Mouse (Mus musculus) neural tube, embryonic 13.5 days (tissue): ENCODE results near the gene Stx5a. TPM values are rescaled to one million over a fixed set of nuclear protein-coding genes. Genes with fewer than 3 reads are reported as not detected.

Source experiments
- ATAC-seq: fragments of 200-750 bp; cut with Nextera tagmentation; 2 replicates; pipeline ENCODE4 v1.8.0; 2017; ENCODE audit warnings: low read depth, mild to moderate bottlenecking, moderate TSS enrichment, moderate library complexity
- H3K27ac ChIP-seq: fragments of 300-500 bp; sonication (generic); replicated peaks from 2 replicates; pipeline ENCODE4 v1.5.1; 2015; ENCODE audit warnings: moderate library complexity, mild to moderate bottlenecking, inconsistent platforms
- H3K27me3 ChIP-seq: fragments of 300-500 bp; sonication (generic); 2 replicates; pipeline ENCODE4 v1.6.1; 2015; ENCODE audit warnings: mild to moderate bottlenecking, inconsistent platforms
- H3K36me3 ChIP-seq: fragments of 300-500 bp; sonication (generic); 2 replicates; pipeline ENCODE4 v1.6.1; 2015; ENCODE audit warnings: mild to moderate bottlenecking, inconsistent platforms
- H3K4me1 ChIP-seq: fragments of 300-500 bp; sonication (generic); replicated peaks from 2 replicates; pipeline ENCODE4 v1.6.1; 2015; ENCODE audit warnings: inconsistent platforms
- H3K4me2 ChIP-seq: fragments of 300-500 bp; sonication (generic); 2 replicates; pipeline ENCODE4 v1.6.1; 2015; ENCODE audit warnings: inconsistent platforms, mild to moderate bottlenecking, moderate library complexity
- H3K4me3 ChIP-seq: fragments of 300-500 bp; sonication (generic); 2 replicates; pipeline ENCODE4 v1.5.1; 2015; ENCODE audit warnings: mild to moderate bottlenecking, inconsistent platforms
- H3K9ac ChIP-seq: fragments of 300-500 bp; sonication (generic); 2 replicates; pipeline ENCODE4 v1.6.1; 2015; ENCODE audit warnings: moderate library complexity, mild to moderate bottlenecking, inconsistent platforms
- H3K9me3 ChIP-seq: fragments of 300-500 bp; sonication (generic); 2 replicates; pipeline ENCODE4 v1.6.1; 2016; ENCODE audit warnings: inconsistent platforms
- WGBS: fragments of 180-500 bp; shearing (Covaris S2); methylation state at CpG from one replicate; pipeline ENCODE4 v1.1.7; 2015; 5-methylcytosine and 5-hydroxymethylcytosine counted together
- polyA plus RNA-seq: library from polyadenylated mRNA; unstranded; fragments of >200 nt; fragmentation: Nextera tagmentation; extraction: Ambion mirVana; gene quantifications from 2 replicates; pipeline ENCODE4 v1.2.1, GENCODE M21; 2015

The Stx5a gene
- polyA plus RNA-seq: 124 and 127 TPM in 2 replicates

- peak; percentile 98 for ATAC-seq
- Histone ChIP-seq H3K36me3 (peaks cover 69% of the 10 kb centered on the region), H3K27ac (peak within 1 kb of the TSS; percentile 94), H3K4me1 (peaks cover 32% of the 10 kb centered on the region), H3K27me3 (no peaks in the 10 kb centered on the region), H3K4me2 (peak within 1 kb of the TSS; percentile 80), H3K9me3 (no peaks in the 10 kb centered on the region), H3K9ac (peak within 1 kb of the TSS; percentile 88), H3K4me3 (peak within 1 kb of the TSS; percentile 72)
- WGBS: under 1% methylated on average over 36 of the region's 36 CpGs
Measured at GRCm38 (mm10) chr19:8741243-8741869, at the start of gene Stx5a. Gene Stx5a (plus strand): TSS chr19:8741413.

GRCm38 (mm10) chr19:8691871-8692539, 49.2 kb upstream of the Stx5a start:
- H3K9ac ChIP-seq: no peak overlapping the region
- no peak for ATAC-seq
- H3K4me3 ChIP-seq: no peak overlapping the region
- H3K36me3 ChIP-seq: no peaks in the 10 kb centered on the region
- H3K9me3 ChIP-seq: no peaks in the 10 kb centered on the region
- 51% methylated on average over 9 of the region's 9 CpGs for WGBS
- no peak overlapping the region for H3K27ac ChIP-seq
- H3K27me3 ChIP-seq: no peaks in the 10 kb centered on the region
- no peak overlapping the region for H3K4me2 ChIP-seq
- no peaks in the 10 kb centered on the region for H3K4me1 ChIP-seq

GRCm38 (mm10) chr19:8692740-8693139, 48.5 kb upstream of the Stx5a start:
- Histone ChIP-seq H3K36me3 (no peaks in the 10 kb centered on the region), H3K4me1 (no peaks in the 10 kb centered on the region), H3K9ac (no peak overlapping the region), H3K27me3 (no peaks in the 10 kb centered on the region), H3K27ac (no peak overlapping the region), H3K4me2 (no peak overlapping the region), H3K9me3 (no peaks in the 10 kb centered on the region), H3K4me3 (no peak overlapping the region)
- WGBS: 68% methylated on average over 5 of the region's 5 CpGs
- ATAC-seq: no peak

- no peaks in the 10 kb centered on the region for H3K27me3 ChIP-seq
Measured at GRCm38 (mm10) chr19:8695330-8695729, 45.9 kb upstream of the Stx5a start.

GRCm38 (mm10) chr19:8699652-8700051, 41.6 kb upstream of the Stx5a start:
- Histone ChIP-seq H3K4me2 (no peak overlapping the region), H3K4me3 (no peak overlapping the region), H3K9me3 (no peaks in the 10 kb centered on the region), H3K4me1 (no peaks in the 10 kb centered on the region), H3K27me3 (no peaks in the 10 kb centered on the region), H3K36me3 (no peaks in the 10 kb centered on the region), H3K27ac (no peak overlapping the region), H3K9ac (no peak overlapping the region)
- 82% methylated on average over 9 of the region's 9 CpGs for WGBS
- no peak for ATAC-seq

More at GRCm38 (mm10) chr19:8695330-8695729, 45.9 kb upstream of the Stx5a start:
- Histone ChIP-seq H3K4me2 (no peak overlapping the region), H3K36me3 (no peaks in the 10 kb centered on the region), H3K27ac (no peak overlapping the region), H3K4me3 (no peak overlapping the region), H3K9me3 (no peaks in the 10 kb centered on the region), H3K9ac (no peak overlapping the region), H3K4me1 (no peaks in the 10 kb centered on the region)
- 57% methylated on average over 6 of the region's 6 CpGs for WGBS
- no peak for ATAC-seq

- no peaks in the 10 kb centered on the region for H3K9me3 ChIP-seq
- WGBS: 56% methylated on average over 3 of the region's 3 CpGs
- H3K4me1 ChIP-seq: no peaks in the 10 kb centered on the region
- no peak for ATAC-seq
- no peaks in the 10 kb centered on the region for H3K27me3 ChIP-seq
- H3K27ac ChIP-seq: no peak overlapping the region
- no peak overlapping the region for H3K9ac ChIP-seq
- H3K4me2 ChIP-seq: no peak overlapping the region
- H3K36me3 ChIP-seq: peaks cover 12% of the 10 kb centered on the region
- no peak overlapping the region for H3K4me3 ChIP-seq
Measured at GRCm38 (mm10) chr19:8702458-8702857, 38.8 kb upstream of the Stx5a start.

GRCm38 (mm10) chr19:8703571-8703970, 37.6 kb upstream of the Stx5a start:
- Histone ChIP-seq H3K4me2 (no peak overlapping the region), H3K4me3 (no peak overlapping the region), H3K4me1 (no peaks in the 10 kb centered on the region), H3K9ac (no peak overlapping the region), H3K36me3 (peaks cover 23% of the 10 kb centered on the region), H3K27me3 (no peaks in the 10 kb centered on the region), H3K9me3 (no peaks in the 10 kb centered on the region), H3K27ac (no peak overlapping the region)
- WGBS: 53% methylated on average over 4 of the region's 4 CpGs
- no peak for ATAC-seq

- peaks cover 6% of the 10 kb centered on the region for H3K4me1 ChIP-seq
- no peak overlapping the region for H3K4me3 ChIP-seq
- H3K27me3 ChIP-seq: no peaks in the 10 kb centered on the region
- peaks cover 39% of the 10 kb centered on the region for H3K36me3 ChIP-seq
- ATAC-seq: no peak
- no peak overlapping the region for H3K9ac ChIP-seq
- H3K9me3 ChIP-seq: no peaks in the 10 kb centered on the region
- H3K27ac ChIP-seq: no peak overlapping the region
- no peak overlapping the region for H3K4me2 ChIP-seq
- WGBS: 76% methylated on average over 6 of the region's 6 CpGs
Measured at GRCm38 (mm10) chr19:8705026-8705708, 36.0 kb upstream of the Stx5a start.

GRCm38 (mm10) chr19:8706132-8706667, 35.0 kb upstream of the Stx5a start:
- no peak for ATAC-seq
- 86% methylated on average over 7 of the region's 7 CpGs for WGBS

GRCm38 (mm10) chr19:8706930-8707329, 34.3 kb upstream of the Stx5a start:
- ATAC-seq: no peak
- peaks cover 24% of the 10 kb centered on the region for H3K4me1 ChIP-seq
- WGBS: 98% methylated on average over 7 of the region's 7 CpGs
- H3K9me3 ChIP-seq: no peaks in the 10 kb centered on the region
- H3K27ac ChIP-seq: no peak overlapping the region
- H3K4me3 ChIP-seq: no peak overlapping the region
- no peaks in the 10 kb centered on the region for H3K27me3 ChIP-seq
- no peak overlapping the region for H3K4me2 ChIP-seq
- peaks cover 54% of the 10 kb centered on the region for H3K36me3 ChIP-seq
- H3K9ac ChIP-seq: no peak overlapping the region

More at GRCm38 (mm10) chr19:8706132-8706667, 35.0 kb upstream of the Stx5a start:
- Histone ChIP-seq H3K27ac (no peak overlapping the region), H3K36me3 (peaks cover 49% of the 10 kb centered on the region), H3K4me2 (no peak overlapping the region), H3K9me3 (no peaks in the 10 kb centered on the region), H3K9ac (no peak overlapping the region), H3K27me3 (no peaks in the 10 kb centered on the region), H3K4me1 (peaks cover 17% of the 10 kb centered on the region), H3K4me3 (no peak overlapping the region)

GRCm38 (mm10) chr19:8708954-8709353, 32.3 kb upstream of the Stx5a start:
- H3K4me3 ChIP-seq: no peak overlapping the region
- no peaks in the 10 kb centered on the region for H3K27me3 ChIP-seq
- WGBS: 96% methylated on average over 8 of the region's 8 CpGs
- no peak overlapping the region for H3K4me2 ChIP-seq
- peaks cover 57% of the 10 kb centered on the region for H3K36me3 ChIP-seq
- H3K9me3 ChIP-seq: no peaks in the 10 kb centered on the region
- H3K27ac ChIP-seq: no peak overlapping the region
- peaks cover 36% of the 10 kb centered on the region for H3K4me1 ChIP-seq
- ATAC-seq: no peak
- no peak overlapping the region for H3K9ac ChIP-seq

- Histone ChIP-seq H3K9ac (no peak overlapping the region; the same call in 1 of the 2 replicates), H3K4me3 (no peak overlapping the region), H3K4me2 (no peak overlapping the region; the same call in 1 of the 2 replicates), H3K9me3 (no peaks in the 10 kb centered on the region), H3K36me3 (peaks cover 57% of the 10 kb centered on the region), H3K27me3 (no peaks in the 10 kb centered on the region), H3K27ac (no peak overlapping the region), H3K4me1 (peaks cover 47% of the 10 kb centered on the region)
- WGBS: 86% methylated on average over 2 of the region's 2 CpGs
- no peak for ATAC-seq
Measured at GRCm38 (mm10) chr19:8710057-8710456, 31.2 kb upstream of the Stx5a start.
